Mouse (Mus musculus) MEL (cell line): Measurements from ENCODE around the gene Slc30a1. TPM values are rescaled to one million over a fixed set of nuclear protein-coding genes. Genes with fewer than 3 reads are reported as not detected.

Experiments used
- DNase-seq: peaks from one replicate; pipeline ENCODE4 v3.0.0; 2011; ENCODE audit warnings: low read depth, low spot score
- H3K27ac ChIP-seq: 2 replicates; pipeline ENCODE4 v1.5.1; 2012; ENCODE audit warnings: low read depth, mild to moderate bottlenecking, control low read depth, low read length, moderate library complexity; ENCODE audit not compliant: control insufficient read depth
- H3K27me3 ChIP-seq, 2 experiments: fragments of 150-350 bp in 1 of 2; sonication (generic) in 1 of 2; 2 replicates each; pipeline ENCODE4 v1.6.1; 2012; ENCODE audit warnings: low read length in 2 of 2, mild to moderate bottlenecking in 2 of 2, improper control_type of control experiment in 1 of 2, moderate library complexity in 1 of 2; ENCODE audit not compliant: insufficient read depth in 2 of 2, control insufficient read depth in 1 of 2
- H3K36me3 ChIP-seq, 2 experiments: 2 replicates each; pipeline ENCODE4 v1.6.1; 2012 to 2014; ENCODE audit warnings: low read length in 2 of 2, improper control_type of control experiment in 1 of 2, inconsistent platforms in 1 of 2, mild to moderate bottlenecking in 1 of 2; ENCODE audit not compliant: insufficient read depth in 2 of 2, control insufficient read depth in 1 of 2
- H3K4me1 ChIP-seq, 2 experiments: fragments of 150-350 bp in 1 of 2; sonication (generic) in 1 of 2; 2 replicates each; pipeline ENCODE4 v1.6.1; 2012; ENCODE audit warnings: low read length in 2 of 2, improper control_type of control experiment in 1 of 2, mild to moderate bottlenecking in 1 of 2; ENCODE audit not compliant: insufficient read depth in 2 of 2, control insufficient read depth in 1 of 2
- H3K4me3 ChIP-seq, 2 experiments: fragments of 150-350 bp in 1 of 2; sonication (generic) in 1 of 2; 2 replicates each; pipeline ENCODE4 v1.5.1; 2012; ENCODE audit warnings: low read depth in 2 of 2, low read length in 2 of 2, mild to moderate bottlenecking in 2 of 2, moderate library complexity in 2 of 2, control low read depth in 1 of 2, improper control_type of control experiment in 1 of 2; ENCODE audit not compliant: control insufficient read depth in 1 of 2, insufficient read depth in 1 of 2
- H3K79me2 ChIP-seq: 2 replicates; pipeline ENCODE4 v1.6.1; 2012; ENCODE audit warnings: mild to moderate bottlenecking, low read length, moderate library complexity; ENCODE audit not compliant: control insufficient read depth, poor library complexity, insufficient read depth
- H3K9ac ChIP-seq: 2 replicates; pipeline ENCODE4 v1.6.1; 2012; ENCODE audit warnings: low read depth, mild to moderate bottlenecking, control low read depth, low read length, moderate library complexity; ENCODE audit not compliant: control insufficient read depth, poor library complexity, severe bottlenecking
- H3K9me3 ChIP-seq: fragments of 150-350 bp; sonication (generic); replicated peaks from 2 replicates; pipeline ENCODE4 v1.6.1; 2012; ENCODE audit warnings: mild to moderate bottlenecking, low read length, improper control_type of control experiment, moderate library complexity; ENCODE audit not compliant: insufficient read depth
- BHLHE40 ChIP-seq: IDR thresholded peaks from 2 replicates; pipeline ENCODE4 v1.6.1; 2012; ENCODE audit warnings: low read depth, mild to moderate bottlenecking, inconsistent platforms, low read length, improper control_type of control experiment, borderline replicate concordance
- CHD1 ChIP-seq: IDR thresholded peaks from 2 replicates; pipeline ENCODE4 v1.6.1; 2012; ENCODE audit warnings: low read depth, mild to moderate bottlenecking, inconsistent platforms, low read length, improper control_type of control experiment
- ELF1 ChIP-seq: IDR thresholded peaks from 2 replicates; pipeline ENCODE4 v1.6.1; 2014; ENCODE audit warnings: low read depth, mild to moderate bottlenecking, inconsistent platforms, low read length, improper control_type of control experiment, moderate library complexity
- EP300 ChIP-seq, 2 experiments: IDR thresholded peaks; 2 replicates each; pipeline ENCODE4 v1.6.1; 2011; ENCODE audit warnings: improper control_type of control experiment in 2 of 2, low read length in 2 of 2, low read depth in 1 of 2, mild to moderate bottlenecking in 1 of 2
- ETS1 ChIP-seq: IDR thresholded peaks from 2 replicates; pipeline ENCODE4 v1.6.1; 2012; ENCODE audit warnings: low read depth, mild to moderate bottlenecking, inconsistent platforms, low read length, improper control_type of control experiment, moderate library complexity
- GABPA ChIP-seq: IDR thresholded peaks from 2 replicates; pipeline ENCODE4 v1.6.1; 2012; ENCODE audit warnings: low read depth, mild to moderate bottlenecking, inconsistent platforms, low read length, improper control_type of control experiment, moderate library complexity
- MAFK ChIP-seq: IDR thresholded peaks from 2 replicates; pipeline ENCODE4 v1.6.1; 2011; ENCODE audit warnings: low read depth, mild to moderate bottlenecking, low read length, improper control_type of control experiment, borderline replicate concordance
- MAX ChIP-seq: IDR thresholded peaks from 2 replicates; pipeline ENCODE4 v1.6.1; 2011; ENCODE audit warnings: low read length, improper control_type of control experiment
- MAZ ChIP-seq: IDR thresholded peaks from 2 replicates; pipeline ENCODE4 v1.6.1; 2012; ENCODE audit warnings: low read depth, mild to moderate bottlenecking, inconsistent platforms, low read length, improper control_type of control experiment
- MEF2A ChIP-seq: IDR thresholded peaks from 2 replicates; pipeline ENCODE4 v1.6.1; 2014; ENCODE audit warnings: low read depth, mild to moderate bottlenecking, inconsistent platforms, low read length, improper control_type of control experiment; ENCODE audit not compliant: poor library complexity, insufficient replicate concordance, severe bottlenecking; ENCODE audit errors: extremely low read depth
- MXI1 ChIP-seq: IDR thresholded peaks from 2 replicates; pipeline ENCODE4 v1.6.1; 2011; ENCODE audit warnings: mild to moderate bottlenecking, low read depth, low read length, improper control_type of control experiment
- MYB ChIP-seq: IDR thresholded peaks from 2 replicates; pipeline ENCODE4 v1.6.1; 2011; ENCODE audit warnings: mild to moderate bottlenecking, low read depth, low read length, improper control_type of control experiment
- NELFE ChIP-seq: IDR thresholded peaks from 2 replicates; pipeline ENCODE4 v1.6.1; 2011; ENCODE audit warnings: low read depth, low read length, improper control_type of control experiment
- POLR2AphosphoS5 ChIP-seq: IDR thresholded peaks from 2 replicates; pipeline ENCODE4 v1.6.1; 2012; ENCODE audit warnings: low read depth, borderline replicate concordance, mild to moderate bottlenecking, inconsistent platforms, low read length, moderate library complexity, mixed read lengths
- RAD21 ChIP-seq: IDR thresholded peaks from 2 replicates; pipeline ENCODE4 v1.6.1; 2011; ENCODE audit warnings: mild to moderate bottlenecking, low read depth, low read length, improper control_type of control experiment
- RCOR1 ChIP-seq: IDR thresholded peaks from 2 replicates; pipeline ENCODE4 v1.6.1; 2012; ENCODE audit warnings: low read depth, mild to moderate bottlenecking, inconsistent platforms, low read length, improper control_type of control experiment
- SIN3A ChIP-seq: IDR thresholded peaks from 2 replicates; pipeline ENCODE4 v1.6.1; 2012; ENCODE audit warnings: low read length, improper control_type of control experiment, inconsistent platforms
- SMC3 ChIP-seq: IDR thresholded peaks from 2 replicates; pipeline ENCODE4 v1.6.1; 2011; ENCODE audit warnings: low read depth, low read length, improper control_type of control experiment
- TCF12 ChIP-seq: IDR thresholded peaks from 2 replicates; pipeline ENCODE4 v1.6.1; 2014; ENCODE audit warnings: low read depth, mild to moderate bottlenecking, inconsistent platforms, low read length, improper control_type of control experiment, moderate library complexity
- USF1 ChIP-seq: IDR thresholded peaks from 2 replicates; pipeline ENCODE4 v1.6.1; 2014; ENCODE audit warnings: low read depth, mild to moderate bottlenecking, inconsistent platforms, low read length, improper control_type of control experiment, moderate library complexity
- USF2 ChIP-seq, 2 experiments: IDR thresholded peaks; 2 replicates each; pipeline ENCODE4 v1.6.1; 2011 to 2012; ENCODE audit warnings: improper control_type of control experiment in 2 of 2, low read length in 2 of 2, borderline replicate concordance in 1 of 2, inconsistent platforms in 1 of 2, low read depth in 1 of 2, mild to moderate bottlenecking in 1 of 2; ENCODE audit not compliant: insufficient read depth in 1 of 2
- ZNF384 ChIP-seq: IDR thresholded peaks from 2 replicates; pipeline ENCODE4 v1.6.1; 2012; ENCODE audit warnings: low read depth, mild to moderate bottlenecking, inconsistent platforms, low read length, improper control_type of control experiment
- polyA plus RNA-seq, 2 experiments: library from polyadenylated mRNA; stranded (reverse) in 1 of 2; unstranded in 1 of 2; fragments of >175 nt in 1 of 2; fragments of >200 nt in 1 of 2; gene quantifications; 2 replicates each; pipeline versions ENCODE4 v1.2.1 to v1.2.4; 2012; ENCODE audit warnings: low replicate concordance in 2 of 2, low read depth in 1 of 2; ENCODE audit not compliant: insufficient read length in 2 of 2, insufficient read depth in 1 of 2, missing spikeins in 1 of 2
- total RNA-seq: library from RNA; depleted of rRNA; stranded (reverse); fragments of 300-350 nt; gene quantifications from 2 replicates; pipeline ENCODE4 v1.2.3, GENCODE M21; 2012

Slc30a1 gene
- total and polyA plus RNA-seq, 3 experiments = 10.4 to 10.7 TPM; not detected in 1

DNA sequence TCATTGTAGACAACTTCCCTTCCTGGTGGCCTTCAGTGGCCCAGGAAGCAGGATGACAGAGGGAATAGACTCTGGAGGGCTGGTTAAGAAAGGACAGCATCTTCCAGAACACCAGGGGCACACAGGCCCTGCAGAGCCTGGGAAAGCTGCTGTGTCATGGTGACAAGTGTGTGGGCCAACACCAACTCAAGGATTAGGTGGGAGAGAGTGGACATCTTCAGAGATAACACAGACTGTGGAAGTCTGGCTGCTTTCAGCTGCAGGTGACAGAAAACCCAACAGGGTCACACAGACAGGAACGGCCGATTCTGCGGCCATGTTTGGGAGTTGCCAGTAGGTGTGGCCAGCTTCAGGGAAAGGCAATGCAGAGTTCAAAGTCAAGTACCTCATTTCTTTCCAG is 26.3 kb upstream of the Slc30a1 start:
- TF ChIP-seq GABPA = peak; percentile 80
- no peak for TF ChIP-seq USF2 (IDR thresholded peaks at IDR 0.05; ENCODE audit: borderline replicate concordance in 1 of 2, insufficient read depth in 1 of 2, low read depth in 1 of 2, low read length in 2 of 2)
- TF ChIP-seq MAFK = 0 out of 2 replicates have a peak, but pooled peaks have one; percentile 24
- TF ChIP-seq EP300 (IDR thresholded peaks at IDR 0.05; ENCODE audit: low read depth in 1 of 2, low read length in 2 of 2) = peak in 1 of 2 experiments; percentile 54; a peak in 2 of 4 replicates
- no peak for TF ChIP-seq ZNF384
- TF ChIP-seq POLR2AphosphoS5 = no peak
- no peak for TF ChIP-seq SMC3
- TF ChIP-seq MAX = no peak
- 0 out of 2 replicates have a peak, but pooled peaks have one; percentile 21 for TF ChIP-seq ETS1
- no peak for TF ChIP-seq SIN3A
- no peak for TF ChIP-seq TCF12
- TF ChIP-seq MYB = no peak
- TF ChIP-seq RAD21 = no peak
- no peak for TF ChIP-seq ELF1
- no peak for TF ChIP-seq MAZ
- no peak for TF ChIP-seq MEF2A
- TF ChIP-seq NELFE = no peak
- H3K36me3 ChIP-seq = peaks cover 0 to 43% of the 10 kb centered on the region in 2 experiments; a peak in 2 of 4 replicates
- no peak overlapping the region for H3K9ac ChIP-seq
- H3K79me2 ChIP-seq = no peaks in the 10 kb centered on the region
- no peaks in the 10 kb centered on the region for H3K27me3 ChIP-seq
- H3K9me3 ChIP-seq = no peaks in the 10 kb centered on the region
- peak; percentile 53 for DNase-seq
- H3K4me1 ChIP-seq = peaks cover 20 to 55% of the 10 kb centered on the region in 2 experiments
- peak overlapping the region; percentile 20 for H3K27ac ChIP-seq
- H3K4me3 ChIP-seq = peak overlapping the region; percentile 3 to 28; a peak in 1 of 4 replicates

- H3K9me3 ChIP-seq = no peaks in the 10 kb centered on the region
- H3K27ac ChIP-seq = 0 out of 2 replicates have a peak overlapping the region, but pooled peaks have one; percentile 24
- peaks cover 20 to 47% of the 10 kb centered on the region in 2 experiments for H3K4me1 ChIP-seq
- TF ChIP-seq ETS1 = peak; percentile 20; the same call in 1 of the 2 replicates
- peak; percentile 79 for TF ChIP-seq RCOR1
- TF ChIP-seq BHLHE40 = 0 out of 2 replicates have a peak, but pooled peaks have one; percentile 3
- TF ChIP-seq RAD21 = no peak
- peak; percentile 56; the same call in 1 of the 2 replicates for TF ChIP-seq TCF12
- no peak for TF ChIP-seq MYB
- peak in 1 of 2 experiments; percentile 61; a peak in 2 of 4 replicates for TF ChIP-seq EP300 (IDR thresholded peaks at IDR 0.05; ENCODE audit: low read depth in 1 of 2, low read length in 2 of 2)
- no peak for TF ChIP-seq CHD1
- no peak for TF ChIP-seq USF1
- TF ChIP-seq MXI1 = peak; percentile 42; the same call in 1 of the 2 replicates
- H3K79me2 ChIP-seq = no peaks in the 10 kb centered on the region
- H3K27me3 ChIP-seq = no peaks in the 10 kb centered on the region
- peak overlapping the region in 1 of 2 experiments; percentile 14; a peak in 1 of 4 replicates for H3K4me3 ChIP-seq
- peaks cover 0 to 40% of the 10 kb centered on the region in 2 experiments; a peak in 2 of 4 replicates for H3K36me3 ChIP-seq
- 0 out of 2 replicates have a peak overlapping the region, but pooled peaks have one; percentile 20 for H3K9ac ChIP-seq
- peak; percentile 47 for DNase-seq
These were observed 25.5 kb upstream of the Slc30a1 start for GRCm38 (mm10) chr1:191880921-191881609.
